Mouse (Mus musculus) frontal cortex, postnatal 36 days (tissue): ENCODE measurements around the gene Vrk3.
A peak's percentile ranks its signal among the peaks of the same experiment; 100 is the strongest.

Experiments used
- DNase-seq, 2 experiments: peaks; one replicate each; pipeline ENCODE4 v3.0.0; 2022; ENCODE audit warnings: low spot score in 2 of 2

Gene Vrk3

GRCm38 (mm10) chr7:44818164-44818563 lies 70.0 kb downstream of the Vrk3 start:
- peak in 1 of 2 experiments; percentile 25 for DNase-seq

DNA sequence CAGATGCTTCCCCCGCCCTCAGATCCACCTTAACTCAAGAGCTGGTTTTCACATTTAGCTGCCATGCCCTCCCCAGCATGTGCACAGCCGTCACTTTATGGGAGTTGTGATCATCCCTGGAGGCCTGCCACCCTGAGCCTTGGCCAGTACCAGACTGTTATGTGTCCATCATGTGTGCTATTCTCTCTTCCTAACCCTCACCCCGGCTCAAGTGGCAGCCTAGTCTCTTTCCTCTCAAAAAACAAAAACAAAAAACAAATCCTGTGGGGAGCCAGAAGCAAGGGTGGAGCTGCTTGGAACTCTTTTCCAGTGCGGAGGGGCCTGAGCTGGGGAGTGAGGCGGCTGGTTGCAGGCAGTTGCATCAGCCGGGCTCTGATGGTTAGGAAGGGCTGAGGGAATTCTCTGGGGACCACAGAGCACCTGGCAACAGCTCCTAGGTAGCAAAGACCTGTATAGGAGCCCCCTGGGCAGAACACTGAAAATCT lies 70.6 kb downstream of the Vrk3 start:
- peak in 1 of 2 experiments; percentile 38 for DNase-seq

- DNase-seq: no peak
Measured at GRCm38 (mm10) chr7:44819391-44819790, 71.2 kb downstream of the Vrk3 start.

DNA sequence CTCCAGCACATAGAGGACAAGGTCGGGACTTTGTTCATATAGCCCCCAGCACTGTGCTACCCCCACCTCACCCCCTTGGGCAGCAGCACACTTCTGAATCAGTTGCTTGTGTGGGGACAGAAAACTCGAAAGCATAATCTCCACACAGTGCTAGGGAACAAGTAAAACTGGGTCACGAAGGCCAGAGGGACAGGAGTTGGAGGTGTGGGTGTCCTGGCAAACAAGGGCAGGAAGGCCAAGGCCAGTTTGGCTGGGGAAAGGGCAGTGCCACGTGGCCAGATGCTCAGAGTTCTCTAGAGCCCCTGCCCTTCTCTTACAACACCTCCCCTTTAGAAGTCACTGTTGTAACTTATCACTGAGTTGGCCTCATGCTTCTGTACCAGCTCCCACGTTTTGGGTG lies 71.7 kb downstream of the Vrk3 start:
- DNase-seq: no peak

GRCm38 (mm10) chr7:44820525-44820924 lies 72.3 kb downstream of the Vrk3 start:
- DNase-seq: no peak

- DNase-seq: no peak
Measured at GRCm38 (mm10) chr7:44821666-44822448, 73.6 kb downstream of the Vrk3 start.

- no peak for DNase-seq
Measured at GRCm38 (mm10) chr7:44823409-44823808, 75.2 kb downstream of the Vrk3 start.

GRCm38 (mm10) chr7:44824872-44825271 lies 76.7 kb downstream of the Vrk3 start:
- peak; percentile 72 to 84 for DNase-seq

- DNase-seq: no peak
Measured at GRCm38 (mm10) chr7:44826771-44827170, 78.6 kb downstream of the Vrk3 start.
